Mouse (Mus musculus) forebrain, postnatal 0 days (tissue): ENCODE results near the gene Clec16a. TPM values are rescaled to one million over a fixed set of nuclear protein-coding genes. Genes with fewer than 3 reads are reported as not detected.

Source experiments
- ATAC-seq: fragments of 200-750 bp; cut with Nextera tagmentation; 2 replicates; pipeline ENCODE4 v1.8.0; 2017; ENCODE audit warnings: mild to moderate bottlenecking, moderate library complexity
- DNase-seq: peaks from one replicate; pipeline ENCODE4 v3.0.0-alpha.2; 2015
- H3K27ac ChIP-seq: fragments of 300-500 bp; sonication (generic); 2 replicates; pipeline ENCODE4 v1.5.1; 2014; ENCODE audit warnings: low read depth, mild to moderate bottlenecking, antibody characterized with exemption, low read length, moderate library complexity, mixed read lengths
- H3K27me3 ChIP-seq: fragments of 300-500 bp; sonication (generic); 2 replicates; pipeline ENCODE4 v1.6.1; 2014; ENCODE audit warnings: mild to moderate bottlenecking, low read length, mixed read lengths; ENCODE audit not compliant: insufficient read depth
- H3K36me3 ChIP-seq: fragments of 300-500 bp; sonication (generic); 2 replicates; pipeline ENCODE4 v1.6.1; 2014; ENCODE audit warnings: mild to moderate bottlenecking, moderate library complexity; ENCODE audit not compliant: insufficient read depth
- H3K4me1 ChIP-seq: fragments of 300-500 bp; sonication (generic); 2 replicates; pipeline ENCODE4 v1.6.1; 2014; ENCODE audit warnings: antibody characterized with exemption; ENCODE audit not compliant: insufficient read depth
- H3K4me2 ChIP-seq: fragments of 300-500 bp; sonication (generic); 2 replicates; pipeline ENCODE4 v1.6.1; 2014; ENCODE audit warnings: low read depth, mild to moderate bottlenecking, moderate library complexity
- H3K4me3 ChIP-seq: fragments of 300-500 bp; sonication (generic); 2 replicates; pipeline ENCODE4 v1.5.1; 2014; ENCODE audit warnings: low read depth, low read length, mixed read lengths
- H3K9ac ChIP-seq: fragments of 300-500 bp; sonication (generic); 2 replicates; pipeline ENCODE4 v1.6.1; 2014; ENCODE audit warnings: mild to moderate bottlenecking
- H3K9me3 ChIP-seq: fragments of 300-500 bp; sonication (generic); 2 replicates; pipeline ENCODE4 v1.6.1; 2016; ENCODE audit warnings: low read length
- CTCF ChIP-seq: sonication (generic); IDR thresholded peaks from 2 replicates; pipeline ENCODE4 v1.5.1; 2016; ENCODE audit warnings: antibody characterized with exemption, control low read depth, low read depth
- WGBS: fragments of 180-500 bp; shearing (Covaris S2); extraction: QIAGEN DNeasy Blood & Tissue Kit; methylation state at CpG from one replicate; pipeline ENCODE4 v1.1.7; 2014; 5-methylcytosine and 5-hydroxymethylcytosine counted together
- polyA plus RNA-seq: library from polyadenylated mRNA; unstranded; fragments of >200 nt; fragmentation: Nextera tagmentation; extraction: Ambion mirVana; gene quantifications from 2 replicates; pipeline ENCODE4 v1.2.1, GENCODE M21; 2015
- total RNA-seq: library from RNA; depleted of rRNA; stranded (reverse); fragments of >200 nt; gene quantifications from 2 replicates; pipeline ENCODE4 v1.2.3, GENCODE M21; 2014

The Clec16a gene
- total and polyA plus RNA-seq, 2 experiments from 2014 or later, result 52.3 to 65.8 TPM

DNA sequence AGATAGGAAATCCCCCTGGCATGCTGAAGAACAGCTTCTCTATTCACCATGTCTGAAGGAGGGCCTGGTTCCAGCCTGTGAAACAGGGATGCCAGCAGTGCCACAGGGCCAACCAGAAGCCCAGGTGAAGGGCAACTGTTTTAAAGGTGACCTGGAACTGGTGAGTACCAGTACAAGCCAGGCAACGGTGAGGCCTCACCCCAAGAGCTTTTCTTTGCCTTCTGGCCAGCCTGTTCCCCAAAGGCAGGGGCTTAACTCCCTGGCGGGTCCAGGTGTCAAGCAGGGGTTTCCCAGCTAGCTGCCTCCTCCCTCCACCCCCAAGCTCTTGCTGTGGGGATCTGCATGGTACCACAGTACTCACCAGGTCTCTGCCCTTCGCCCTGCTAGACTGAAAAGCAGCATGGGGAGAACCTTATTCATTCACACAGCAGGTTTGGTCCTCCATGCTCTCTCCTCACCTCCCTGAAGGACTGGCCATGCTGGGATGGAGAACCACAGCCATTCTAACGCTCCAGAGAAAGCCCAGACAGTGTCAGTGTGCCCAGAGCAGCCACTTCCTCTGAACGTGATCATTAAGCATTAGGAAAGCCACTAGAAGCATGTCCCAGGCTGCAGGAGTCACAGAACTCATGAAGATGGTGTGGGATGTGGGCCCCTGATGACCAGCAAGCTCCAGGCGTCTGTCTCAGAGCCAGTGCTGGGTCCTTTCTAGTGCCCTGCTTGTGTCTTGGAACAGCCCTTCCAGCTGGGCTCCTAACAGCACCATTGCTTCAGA lies 237.4 kb downstream of the Clec16a start:
- no peak overlapping the region for H3K9ac ChIP-seq
- no peak overlapping the region for H3K4me2 ChIP-seq
- WGBS, result 48% methylated on average over 6 of the region's 6 CpGs

DNA sequence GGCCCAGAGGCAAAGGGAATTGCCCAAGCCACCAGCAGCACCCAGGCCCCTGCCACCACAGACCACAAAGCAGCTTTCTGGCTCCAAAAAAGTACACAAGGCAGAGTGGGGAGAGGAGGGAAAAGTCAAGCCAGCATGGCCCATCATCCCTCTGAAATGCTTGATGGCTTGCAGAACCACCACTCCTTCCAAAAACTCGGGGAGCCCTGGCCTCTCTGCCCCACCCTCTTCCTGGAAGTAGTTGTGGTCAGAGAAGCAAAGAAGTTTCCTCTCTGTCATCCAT lies 238.0 kb downstream of the Clec16a start:
- Histone ChIP-seq H3K27ac (no peak overlapping the region), H3K9ac (no peak overlapping the region), H3K4me3 (no peak overlapping the region), H3K27me3 (peaks cover 5% of the 10 kb centered on the region; the same call in 1 of the 2 replicates), H3K9me3 (no peaks in the 10 kb centered on the region), H3K4me1 (no peaks in the 10 kb centered on the region), H3K4me2 (no peak overlapping the region; the same call in 1 of the 2 replicates), H3K36me3 (no peaks in the 10 kb centered on the region)
- no peak for TF ChIP-seq CTCF
- DNase-seq, result no peak
- WGBS, result 62% methylated on average over 1 of the region's 1 CpGs
- no peak for ATAC-seq

More for the DNA sequence above, 237.4 kb downstream of the Clec16a start:
- Histone ChIP-seq H3K27ac (no peak overlapping the region), H3K4me3 (no peak overlapping the region), H3K9me3 (no peaks in the 10 kb centered on the region), H3K36me3 (no peaks in the 10 kb centered on the region), H3K4me1 (no peaks in the 10 kb centered on the region), H3K27me3 (peaks cover 5% of the 10 kb centered on the region; the same call in 1 of the 2 replicates)
- no peak for TF ChIP-seq CTCF
- no peak for ATAC-seq
- no peak for DNase-seq

DNA sequence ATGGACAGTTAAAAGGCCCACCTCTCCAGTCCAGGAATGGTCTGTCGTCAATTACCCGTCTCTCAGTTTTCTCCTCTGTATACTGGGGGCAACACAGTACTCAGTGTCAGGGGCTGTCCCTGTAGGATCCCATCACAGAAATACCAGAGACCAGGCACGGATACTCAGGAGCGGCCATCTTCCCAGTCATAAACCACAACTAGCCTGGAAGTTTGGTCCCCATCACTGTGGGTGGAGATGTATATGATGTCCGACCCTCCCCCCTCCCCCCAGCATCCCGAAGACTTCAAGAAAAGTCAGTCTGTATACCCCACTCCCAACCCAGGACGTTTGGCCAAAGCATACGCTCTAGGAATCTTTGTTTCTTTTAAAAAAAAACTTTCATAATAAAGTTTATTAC lies 238.3 kb downstream of the Clec16a start:
- Histone ChIP-seq H3K36me3 (no peaks in the 10 kb centered on the region), H3K4me1 (no peaks in the 10 kb centered on the region), H3K4me3 (no peak overlapping the region; the same call in 1 of the 2 replicates), H3K9ac (no peak overlapping the region), H3K27ac (no peak overlapping the region), H3K4me2 (peak overlapping the region; percentile 17; the same call in 1 of the 2 replicates), H3K9me3 (no peaks in the 10 kb centered on the region), H3K27me3 (peaks cover 5% of the 10 kb centered on the region; the same call in 1 of the 2 replicates)
- WGBS, result 74% methylated on average over 8 of the region's 8 CpGs
- TF ChIP-seq CTCF, result no peak
- ATAC-seq (no peak), DNase-seq (no peak)

DNA sequence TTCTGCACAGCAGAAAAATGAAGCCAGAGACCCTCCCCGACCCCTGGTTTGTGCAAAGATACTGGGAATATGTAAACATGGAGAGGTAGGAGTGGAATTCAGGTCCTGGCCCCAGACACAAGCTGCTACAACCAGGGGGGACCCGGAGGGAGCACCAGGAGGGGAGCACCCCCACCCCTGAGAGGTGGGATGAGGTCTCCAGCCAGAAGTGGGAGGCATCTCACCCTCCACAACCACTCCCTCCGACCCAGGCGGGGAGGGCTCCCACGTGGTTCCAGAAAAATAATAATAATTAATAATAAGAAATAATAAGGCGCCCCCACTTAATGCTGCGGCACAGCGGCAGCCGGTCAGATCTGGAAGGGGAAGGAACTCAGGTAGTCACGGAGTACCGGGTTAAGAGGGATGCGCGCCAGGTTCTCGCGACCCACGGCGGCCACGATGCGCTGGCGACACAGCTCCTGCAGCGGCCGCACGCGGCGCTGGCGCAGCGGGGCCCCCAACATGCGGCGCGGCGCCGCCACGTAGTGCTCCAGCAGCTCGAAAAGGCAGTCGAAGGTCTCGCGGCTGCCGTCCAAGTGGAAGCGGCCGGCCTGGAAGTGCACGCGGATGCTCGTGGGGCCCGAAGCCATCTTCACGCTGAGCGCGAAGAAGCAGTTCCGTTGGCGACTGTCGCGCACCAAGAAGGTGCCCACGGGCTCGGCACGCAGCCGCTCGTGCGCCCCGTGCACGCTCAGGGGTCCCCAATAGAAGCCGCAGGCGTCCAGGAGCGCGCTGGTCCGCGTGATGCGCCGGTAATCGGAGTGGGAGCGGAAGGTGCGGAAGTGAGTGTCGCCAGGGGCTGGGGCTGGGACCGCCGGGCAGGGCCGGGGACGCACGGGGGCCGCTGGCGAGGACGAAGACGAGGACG lies 239.0 kb downstream of the Clec16a start:
- Histone ChIP-seq H3K4me2 (peak overlapping the region; percentile 99), H3K9ac (peak overlapping the region; percentile 62), H3K4me3 (peak overlapping the region; percentile 64), H3K9me3 (no peaks in the 10 kb centered on the region), H3K27ac (peak overlapping the region; percentile 76; the same call in 1 of the 2 replicates), H3K4me1 (no peaks in the 10 kb centered on the region), H3K36me3 (no peaks in the 10 kb centered on the region), H3K27me3 (peaks cover 5% of the 10 kb centered on the region; the same call in 1 of the 2 replicates)
- ATAC-seq (peak; percentile 5), DNase-seq (peak; percentile 58)
- peak; percentile 49 for TF ChIP-seq CTCF
- 3% methylated on average over 81 of the region's 81 CpGs for WGBS

DNA sequence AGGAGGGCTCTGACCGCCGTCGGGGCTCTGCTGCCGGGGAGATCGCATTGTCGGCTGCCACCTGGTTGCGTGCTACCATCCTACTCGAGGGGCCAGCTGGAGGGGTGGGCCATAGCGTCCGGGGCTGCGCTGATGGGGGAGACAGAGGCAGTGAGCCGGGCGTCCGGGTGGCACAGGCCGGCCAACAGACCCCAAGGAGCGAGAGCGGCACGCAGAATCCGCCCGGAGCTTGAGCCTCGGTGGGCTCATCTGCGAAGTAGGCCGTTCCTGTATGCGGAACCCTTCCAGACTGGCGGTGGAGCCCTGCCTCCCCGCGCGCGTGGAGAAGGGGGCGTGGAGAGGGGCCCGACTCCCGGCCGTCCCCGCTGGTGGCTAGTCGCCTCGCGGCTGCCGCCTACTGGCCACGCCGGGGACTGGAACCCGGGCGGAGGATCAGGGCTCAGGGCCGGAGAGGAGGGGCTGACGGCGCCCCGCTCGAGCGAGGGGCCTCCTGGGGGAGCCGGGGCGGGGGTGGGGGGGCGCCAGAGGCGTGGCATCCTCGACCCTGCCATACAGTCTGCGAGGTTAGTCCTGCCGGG lies 239.7 kb downstream of the Clec16a start:
- TF ChIP-seq CTCF, result peak; percentile 88
- H3K27ac ChIP-seq, result peak overlapping the region; percentile 76
- no peaks in the 10 kb centered on the region for H3K36me3 ChIP-seq
- peak; percentile 92 for DNase-seq
- no peaks in the 10 kb centered on the region for H3K4me1 ChIP-seq
- peaks cover 5% of the 10 kb centered on the region; the same call in 1 of the 2 replicates for H3K27me3 ChIP-seq
- peak overlapping the region; percentile 64 for H3K4me3 ChIP-seq
- peak overlapping the region; percentile 99 for H3K4me2 ChIP-seq
- no peaks in the 10 kb centered on the region for H3K9me3 ChIP-seq
- WGBS, result 2% methylated on average over 52 of the region's 55 CpGs
- peak; percentile 88 for ATAC-seq
- H3K9ac ChIP-seq, result peak overlapping the region; percentile 62

DNA sequence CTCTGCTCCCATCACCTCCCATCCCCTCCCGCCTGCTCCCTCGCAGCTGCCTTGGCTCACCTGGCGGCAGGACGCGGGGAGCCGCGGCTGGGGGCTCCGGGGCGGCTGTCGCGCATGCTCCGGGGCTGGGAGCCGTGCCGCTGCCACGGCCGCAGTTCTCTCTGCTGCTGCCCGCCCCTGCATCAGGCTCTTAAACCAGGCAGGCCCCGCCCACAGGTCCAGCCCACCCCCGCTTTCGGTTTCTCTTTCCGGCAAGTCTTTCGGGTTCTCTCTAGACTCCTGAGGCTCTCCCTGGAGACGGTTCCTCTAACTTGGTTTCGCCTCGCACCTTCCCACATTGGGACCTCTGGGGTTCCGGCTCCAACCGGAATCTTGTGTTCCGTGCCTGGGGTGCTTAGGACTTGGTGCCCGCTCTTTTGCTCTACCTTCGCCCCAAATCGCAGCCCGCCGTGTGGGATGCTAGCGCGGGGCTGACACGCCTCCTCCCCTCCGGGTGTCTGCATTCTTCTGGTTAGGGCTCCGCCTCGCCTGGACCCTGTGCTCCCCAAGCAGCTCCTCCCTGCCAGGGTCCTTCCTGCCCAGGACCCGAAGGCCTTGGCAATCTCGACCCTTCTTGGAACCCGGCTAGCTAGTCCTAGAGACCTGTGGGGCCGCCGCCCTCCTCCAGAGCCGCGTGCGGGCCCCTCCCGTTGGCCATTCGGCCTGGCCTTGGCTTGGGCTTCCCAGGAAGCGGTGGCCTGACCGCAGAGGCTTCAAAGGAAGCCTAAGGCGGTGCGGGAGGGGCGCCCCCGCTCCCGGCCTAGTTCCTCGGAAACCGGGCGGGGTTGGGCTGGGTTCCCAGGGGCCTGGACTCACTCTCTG lies 240.5 kb downstream of the Clec16a start, which contains the start of gene Socs1:
Gene Socs1 (minus strand): TSS at position 166 of the 861 bp plus-strand sequence.
- H3K9me3 ChIP-seq, result no peaks in the 10 kb centered on the region
- no peaks in the 10 kb centered on the region for H3K36me3 ChIP-seq
- peak within 1 kb of the TSS; percentile 76 for H3K27ac ChIP-seq
- DNase-seq (peak; percentile 87), ATAC-seq (peak; percentile 87)
- H3K27me3 ChIP-seq, result peaks cover 5% of the 10 kb centered on the region; the same call in 1 of the 2 replicates
- H3K9ac ChIP-seq, result peak within 1 kb of the TSS; percentile 62
- peak within 1 kb of the TSS; percentile 64 for H3K4me3 ChIP-seq
- no peak for TF ChIP-seq CTCF
- 1% methylated on average over 53 of the region's 59 CpGs for WGBS
- no peaks in the 10 kb centered on the region for H3K4me1 ChIP-seq
- H3K4me2 ChIP-seq, result peak within 1 kb of the TSS; percentile 99
